Mouse (Mus musculus): ENCODE measurements around the gene Olfr51. TPM values are rescaled to one million over a fixed set of nuclear protein-coding genes. Genes with fewer than 3 reads are reported as not detected.

Olfr51 gene
- polyA plus RNA-seq, 1 experiment from 2014 or later: not detected

Other genes with a start within 250 kb of the Olfr51 start
- 69.8 and 76.5 TPM in 2 replicates for gene Zfp354c, start 175.9 kb upstream of the Olfr51 start, polyA plus RNA-seq (2015; fragmentation: Nextera tagmentation; extraction: Ambion mirVana)
- gene Zfp879, start 162.0 kb upstream of the Olfr51 start, polyA plus RNA-seq (2015; fragmentation: Nextera tagmentation; extraction: Ambion mirVana): 1.9 and 2.4 TPM in 2 replicates
- not detected in 2 replicates for gene Grm6, start 152.9 kb upstream of the Olfr51 start, polyA plus RNA-seq (2015; fragmentation: Nextera tagmentation; extraction: Ambion mirVana)
- 17.4 and 18.8 TPM in 2 replicates for gene Zfp454, start 115.9 kb upstream of the Olfr51 start, polyA plus RNA-seq (2015; fragmentation: Nextera tagmentation; extraction: Ambion mirVana)
- 54.2 and 54.9 TPM in 2 replicates for gene Zfp2, start 87.4 kb upstream of the Olfr51 start, polyA plus RNA-seq (2015; fragmentation: Nextera tagmentation; extraction: Ambion mirVana)
- 3.9 and 4.4 TPM in 2 replicates for gene Zfp354b, start 72.0 kb upstream of the Olfr51 start, polyA plus RNA-seq (2015; fragmentation: Nextera tagmentation; extraction: Ambion mirVana)
- not detected in 2 replicates for gene 4933414I15Rik, start 59.8 kb upstream of the Olfr51 start, polyA plus RNA-seq (2015; fragmentation: Nextera tagmentation; extraction: Ambion mirVana)
- not detected in 2 replicates for gene Prop1, start 49.8 kb upstream of the Olfr51 start, polyA plus RNA-seq (2015; fragmentation: Nextera tagmentation; extraction: Ambion mirVana)
- not detected in 2 replicates for gene Olfr1378, start 37.1 kb upstream of the Olfr51 start, polyA plus RNA-seq (2015; fragmentation: Nextera tagmentation; extraction: Ambion mirVana)
- not detected in 2 replicates for gene Olfr1377, start 21.6 kb upstream of the Olfr51 start, polyA plus RNA-seq (2015; fragmentation: Nextera tagmentation; extraction: Ambion mirVana)
- not detected in 2 replicates for gene Olfr54, start 10.6 kb downstream of the Olfr51 start, polyA plus RNA-seq (2015; fragmentation: Nextera tagmentation; extraction: Ambion mirVana)
- not detected in 2 replicates for gene Olfr1375, start 44.5 kb downstream of the Olfr51 start, polyA plus RNA-seq (2015; fragmentation: Nextera tagmentation; extraction: Ambion mirVana)
- gene Zfp354a, start 55.7 kb downstream of the Olfr51 start, polyA plus RNA-seq (2015; fragmentation: Nextera tagmentation; extraction: Ambion mirVana): 14.7 and 16.0 TPM in 2 replicates
- gene Gm12569, start 216.9 kb downstream of the Olfr51 start, polyA plus RNA-seq (2015; fragmentation: Nextera tagmentation; extraction: Ambion mirVana): not detected in 2 replicates